Mouse (Mus musculus) forebrain, embryonic 16.5 days (tissue): ENCODE measurements around the gene Cask. TPM values are rescaled to one million over a fixed set of nuclear protein-coding genes. Genes with fewer than 3 reads are reported as not detected.

Source experiments
- ATAC-seq: fragments of 200-750 bp; cut with Nextera tagmentation; 2 replicates; pipeline ENCODE4 v1.8.0; 2017; ENCODE audit warnings: mild to moderate bottlenecking, moderate library complexity
- H3K27ac ChIP-seq: fragments of 300-500 bp; sonication (generic); 2 replicates; pipeline ENCODE4 v1.5.1; 2014; ENCODE audit warnings: low read length, control low read depth
- H3K27me3 ChIP-seq: fragments of 300-500 bp; sonication (generic); replicated peaks from 2 replicates; pipeline ENCODE4 v1.6.1; 2014; ENCODE audit warnings: low read length; ENCODE audit not compliant: control insufficient read depth, insufficient read depth
- H3K36me3 ChIP-seq: fragments of 300-500 bp; sonication (generic); 2 replicates; pipeline ENCODE4 v1.6.1; 2014; ENCODE audit not compliant: control insufficient read depth, insufficient read depth
- H3K4me1 ChIP-seq: fragments of 300-500 bp; sonication (generic); replicated peaks from 2 replicates; pipeline ENCODE4 v1.6.1; 2014; ENCODE audit warnings: low read length; ENCODE audit not compliant: control insufficient read depth, insufficient read depth
- H3K4me2 ChIP-seq: fragments of 300-500 bp; sonication (generic); 2 replicates; pipeline ENCODE4 v1.6.1; 2014; ENCODE audit warnings: mild to moderate bottlenecking, low read length, control low read depth
- H3K4me3 ChIP-seq: fragments of 300-500 bp; sonication (generic); replicated peaks from 2 replicates; pipeline ENCODE4 v1.5.1; 2014; ENCODE audit warnings: mild to moderate bottlenecking, low read length, control low read depth
- H3K9ac ChIP-seq: fragments of 300-500 bp; sonication (generic); replicated peaks from 2 replicates; pipeline ENCODE4 v1.6.1; 2014; ENCODE audit warnings: low read depth, low read length, control low read depth
- H3K9me3 ChIP-seq: fragments of 300-500 bp; sonication (generic); 2 replicates; pipeline ENCODE4 v1.6.1; 2016; ENCODE audit warnings: low read length; ENCODE audit not compliant: control insufficient read depth
- WGBS: fragments of 180-500 bp; shearing (Covaris S2); extraction: QIAGEN DNeasy Blood & Tissue Kit; methylation state at CpG from one replicate; pipeline ENCODE4 v1.1.7; 2014; 5-methylcytosine and 5-hydroxymethylcytosine counted together
- polyA plus RNA-seq: library from polyadenylated mRNA; unstranded; fragments of >200 nt; fragmentation: Nextera tagmentation; extraction: Ambion mirVana; gene quantifications from 2 replicates; pipeline ENCODE4 v1.2.1, GENCODE M21; 2015

The Cask gene
- polyA plus RNA-seq, 1 experiment from 2014 or later: 55.4 TPM

GRCm38 (mm10) chrX:13576606-13577005 is 274.6 kb downstream of the Cask start:
- Histone ChIP-seq H3K9me3 (no peaks in the 10 kb centered on the region), H3K4me1 (no peaks in the 10 kb centered on the region), H3K27ac (no peak overlapping the region), H3K9ac (no peak overlapping the region), H3K4me2 (no peak overlapping the region), H3K4me3 (no peak overlapping the region), H3K27me3 (no peaks in the 10 kb centered on the region), H3K36me3 (no peaks in the 10 kb centered on the region)
- ATAC-seq: no peak
- 34% methylated on average over 2 of the region's 2 CpGs for WGBS

DNA sequence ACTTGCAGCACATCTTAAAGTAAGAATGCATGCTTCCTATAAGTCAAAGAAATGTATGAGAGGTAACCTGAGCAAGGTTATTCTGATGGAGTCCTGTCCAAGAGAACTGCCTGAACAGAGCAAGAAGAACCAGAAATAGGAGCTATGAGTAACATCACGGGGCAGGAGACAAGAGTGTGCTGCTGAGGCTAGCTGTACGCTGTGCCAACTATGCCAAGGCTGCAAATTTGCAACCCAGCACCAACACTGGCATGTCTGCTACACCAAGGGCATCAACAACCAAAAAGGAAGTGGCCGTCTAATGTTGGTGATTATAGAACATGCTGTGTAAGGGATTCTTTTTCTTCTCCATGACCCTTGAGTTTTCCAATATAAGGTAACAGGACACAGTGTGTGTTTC is 276.3 kb downstream of the Cask start:
- Histone ChIP-seq H3K27me3 (no peaks in the 10 kb centered on the region), H3K9me3 (no peaks in the 10 kb centered on the region), H3K27ac (no peak overlapping the region), H3K4me3 (no peak overlapping the region), H3K9ac (no peak overlapping the region), H3K4me2 (no peak overlapping the region), H3K4me1 (no peaks in the 10 kb centered on the region), H3K36me3 (no peaks in the 10 kb centered on the region)
- 80% methylated on average over 3 of the region's 3 CpGs for WGBS
- ATAC-seq: no peak

GRCm38 (mm10) chrX:13574298-13574697 is 276.9 kb downstream of the Cask start:
- Histone ChIP-seq H3K4me3 (no peak overlapping the region), H3K27me3 (no peaks in the 10 kb centered on the region), H3K4me2 (no peak overlapping the region), H3K36me3 (no peaks in the 10 kb centered on the region), H3K27ac (no peak overlapping the region), H3K4me1 (no peaks in the 10 kb centered on the region), H3K9ac (no peak overlapping the region), H3K9me3 (no peaks in the 10 kb centered on the region)
- 86% methylated on average over 2 of the region's 2 CpGs for WGBS
- no peak for ATAC-seq

- no peak for ATAC-seq
- Histone ChIP-seq H3K36me3 (no peaks in the 10 kb centered on the region), H3K27ac (no peak overlapping the region), H3K4me3 (no peak overlapping the region), H3K9me3 (no peaks in the 10 kb centered on the region), H3K27me3 (no peaks in the 10 kb centered on the region), H3K4me1 (0 out of 2 replicates have a peak, but pooled peaks cover 3% of the 10 kb centered on the region), H3K9ac (no peak overlapping the region), H3K4me2 (no peak overlapping the region)
- WGBS: 89% methylated on average over 3 of the region's 3 CpGs
These were observed 296.7 kb downstream of the Cask start for GRCm38 (mm10) chrX:13554504-13554903.

DNA sequence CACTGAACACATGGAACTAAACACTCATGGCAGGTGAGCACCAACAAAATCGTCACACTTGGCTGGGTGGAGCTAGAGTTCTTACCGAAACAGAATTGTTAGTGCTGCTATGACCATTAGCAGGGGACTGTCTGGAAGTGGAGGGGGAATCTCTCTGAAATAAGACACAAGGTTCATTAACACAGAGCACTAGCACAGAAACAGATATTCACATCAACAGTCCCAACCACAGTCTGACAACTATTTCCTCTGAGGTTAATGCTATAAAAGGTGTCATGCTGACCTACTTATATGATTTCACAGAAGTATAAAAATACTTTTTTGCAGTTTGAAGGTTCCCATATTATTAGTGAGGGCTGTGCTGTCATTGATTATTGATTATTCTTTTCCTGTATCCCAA is 298.9 kb downstream of the Cask start:
- H3K36me3 ChIP-seq: no peaks in the 10 kb centered on the region
- 0 out of 2 replicates have a peak, but pooled peaks cover 3% of the 10 kb centered on the region for H3K4me1 ChIP-seq
- no peaks in the 10 kb centered on the region for H3K9me3 ChIP-seq
- H3K27ac ChIP-seq: no peak overlapping the region
- H3K27me3 ChIP-seq: no peaks in the 10 kb centered on the region
- WGBS: 74% methylated on average over 2 of the region's 2 CpGs
- H3K9ac ChIP-seq: no peak overlapping the region
- H3K4me3 ChIP-seq: no peak overlapping the region
- H3K4me2 ChIP-seq: no peak overlapping the region
- no peak for ATAC-seq

DNA sequence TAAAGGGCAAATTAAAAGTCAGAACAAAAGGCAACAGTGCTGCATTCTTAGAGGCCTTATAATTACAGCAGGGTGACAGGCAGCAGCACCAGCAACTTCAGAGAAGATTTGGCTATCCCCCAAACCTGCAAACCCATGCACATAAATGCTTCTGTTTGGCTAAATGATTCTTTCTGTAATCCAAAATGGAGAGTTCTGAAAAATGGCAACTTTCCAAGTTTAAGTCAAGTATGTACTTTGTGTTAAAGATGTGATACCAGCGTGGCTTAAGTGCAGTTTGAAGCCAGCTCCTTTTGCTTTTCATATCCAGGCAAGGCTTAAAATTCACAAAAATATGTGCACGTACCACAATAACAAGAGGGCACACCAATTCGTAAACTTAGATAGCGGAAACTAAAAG is 299.6 kb downstream of the Cask start:
- ATAC-seq: no peak
- no peak overlapping the region for H3K4me3 ChIP-seq
- H3K27ac ChIP-seq: no peak overlapping the region; the same call in 1 of the 2 replicates
- 63% methylated on average over 4 of the region's 4 CpGs for WGBS
- 0 out of 2 replicates have a peak, but pooled peaks cover 3% of the 10 kb centered on the region for H3K4me1 ChIP-seq
- no peaks in the 10 kb centered on the region for H3K27me3 ChIP-seq
- H3K9me3 ChIP-seq: no peaks in the 10 kb centered on the region
- H3K36me3 ChIP-seq: 0 out of 2 replicates have a peak, but pooled peaks cover 3% of the 10 kb centered on the region
- no peak overlapping the region for H3K9ac ChIP-seq
- no peak overlapping the region for H3K4me2 ChIP-seq

GRCm38 (mm10) chrX:13549100-13549499 is 302.1 kb downstream of the Cask start:
- H3K27me3 ChIP-seq: no peaks in the 10 kb centered on the region
- peaks cover 5% of the 10 kb centered on the region for H3K36me3 ChIP-seq
- WGBS: 66% methylated on average over 4 of the region's 4 CpGs
- H3K9ac ChIP-seq: no peak overlapping the region
- no peaks in the 10 kb centered on the region for H3K9me3 ChIP-seq
- no peak overlapping the region for H3K4me3 ChIP-seq
- H3K27ac ChIP-seq: no peak overlapping the region
- H3K4me1 ChIP-seq: 0 out of 2 replicates have a peak, but pooled peaks cover 3% of the 10 kb centered on the region
- no peak overlapping the region for H3K4me2 ChIP-seq
- ATAC-seq: no peak

DNA sequence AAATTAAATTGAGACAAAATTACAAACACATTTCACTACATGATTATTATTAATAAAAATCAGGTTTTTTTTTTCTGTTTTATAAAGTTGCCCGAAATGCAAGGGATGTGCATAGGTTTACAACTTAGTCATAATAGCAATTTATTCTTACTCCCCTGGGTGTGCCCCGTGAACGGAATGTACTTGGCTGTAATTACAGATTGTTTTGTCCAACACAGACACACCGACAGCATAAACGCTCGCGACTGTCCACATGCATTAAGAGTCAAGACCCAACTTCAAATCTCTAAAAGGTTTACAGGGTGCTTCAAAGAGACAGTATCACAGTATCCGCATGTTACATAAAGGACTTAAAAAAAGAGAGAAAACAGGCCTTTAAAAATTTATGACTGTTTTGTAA is 329.9 kb downstream of the Cask start:
- H3K27me3 ChIP-seq: no peaks in the 10 kb centered on the region
- no peaks in the 10 kb centered on the region for H3K36me3 ChIP-seq
- no peak overlapping the region for H3K9ac ChIP-seq
- H3K4me2 ChIP-seq: no peak overlapping the region
- H3K4me1 ChIP-seq: no peaks in the 10 kb centered on the region
- WGBS: 84% methylated on average over 8 of the region's 8 CpGs
- no peaks in the 10 kb centered on the region for H3K9me3 ChIP-seq
- no peak overlapping the region for H3K4me3 ChIP-seq
- ATAC-seq: no peak
- H3K27ac ChIP-seq: no peak overlapping the region

- Histone ChIP-seq H3K4me1 (no peaks in the 10 kb centered on the region), H3K4me3 (no peak overlapping the region), H3K27me3 (no peaks in the 10 kb centered on the region), H3K4me2 (no peak overlapping the region), H3K9me3 (no peaks in the 10 kb centered on the region), H3K36me3 (no peaks in the 10 kb centered on the region), H3K9ac (no peak overlapping the region), H3K27ac (no peak overlapping the region)
- ATAC-seq: no peak
- WGBS: 91% methylated on average over 4 of the region's 4 CpGs
These were observed 330.6 kb downstream of the Cask start for GRCm38 (mm10) chrX:13520566-13520965.

DNA sequence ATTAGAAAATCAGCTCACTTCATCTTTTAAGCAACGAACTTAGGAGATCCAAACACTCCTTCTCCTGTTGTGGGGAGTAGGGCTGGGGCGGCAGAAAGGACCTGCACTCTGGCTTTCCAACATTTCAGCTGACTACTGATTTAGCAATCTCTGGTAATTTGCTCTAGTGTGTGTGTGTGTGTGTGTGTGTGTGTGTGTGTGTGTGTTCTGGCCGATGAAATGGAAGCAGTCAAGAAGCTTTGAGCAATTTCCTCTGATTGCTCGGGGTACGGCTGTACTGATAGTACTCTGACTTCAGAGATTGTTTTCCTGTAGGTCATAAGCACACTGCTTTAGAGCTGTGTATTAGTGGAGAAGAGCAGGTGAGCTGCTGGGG is 331.8 kb downstream of the Cask start:
- Histone ChIP-seq H3K4me3 (no peak overlapping the region), H3K9me3 (no peaks in the 10 kb centered on the region), H3K27me3 (no peaks in the 10 kb centered on the region), H3K36me3 (no peaks in the 10 kb centered on the region), H3K4me1 (no peaks in the 10 kb centered on the region), H3K27ac (no peak overlapping the region), H3K9ac (no peak overlapping the region), H3K4me2 (no peak overlapping the region)
- 79% methylated on average over 5 of the region's 5 CpGs for WGBS
- no peak for ATAC-seq
